Mouse (Mus musculus): ENCODE measurements around the gene Gimap8.

DNA sequence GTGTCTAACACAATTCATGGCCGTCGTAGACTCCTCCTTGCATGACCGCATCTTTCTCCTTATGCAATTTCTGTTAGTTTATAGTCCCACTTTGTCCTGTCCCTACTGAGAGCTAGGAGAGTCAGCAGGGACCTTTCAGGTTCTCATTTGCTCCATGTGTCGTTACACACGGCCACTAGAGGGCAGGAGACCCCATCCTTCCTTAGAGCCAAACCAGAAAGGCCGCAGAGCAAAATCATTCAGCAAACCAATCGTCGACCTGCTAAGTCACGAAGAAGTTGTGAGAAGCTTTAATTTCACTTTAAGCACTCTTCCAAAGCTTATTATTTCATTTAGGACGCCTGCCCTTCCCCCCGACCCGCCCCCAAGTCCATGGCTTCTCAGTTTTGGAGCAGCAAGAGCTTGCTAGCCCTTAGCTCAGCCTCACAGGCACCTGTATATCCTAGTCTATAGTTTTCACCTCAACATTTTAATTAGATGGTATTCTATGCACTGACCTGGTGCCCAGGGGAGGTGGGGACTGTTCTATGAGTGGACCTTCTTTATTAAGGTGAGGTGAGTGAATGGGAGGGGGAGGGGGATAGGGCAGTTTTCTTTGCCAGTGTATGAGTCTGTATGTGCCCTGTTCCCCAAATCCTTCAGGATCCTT, 1.2 kb upstream of the Gimap8 start:
- TF ChIP-seq EP300 (IDR thresholded peaks at IDR 0.05) (no peak), CTCF (IDR thresholded peaks at IDR 0.05) (peak; percentile 91)

All from lung, postnatal 0 days (tissue).